ENCODE assay signal across 8 mouse cellular contexts in genomic region chr4:154837170-154837569, GRCm38 (mm10). TPM values are rescaled to one million over a fixed set of nuclear protein-coding genes. Genes with fewer than 3 reads are reported as not detected.
DNase-seq lines count a peak whose midpoint lies in the region; ATAC-seq and TF ChIP-seq lines count a peak whose summit lies in the region.

Gene Ttc34, plus strand, starts transcription at chr4:154837459.

- TF ChIP-seq CTCF in small intestine, adult 2 months (IDR thresholded peaks at IDR 0.05; ENCODE audit: extremely low read depth, insufficient read length, insufficient replicate concordance, low read depth, low read length) = peak; percentile 86

- H3K36me3 ChIP-seq in lung, embryonic 16.5 days (ENCODE audit: control insufficient read depth, insufficient read depth, low read length) = no peaks in the 10 kb centered on the region
- no peaks in the 10 kb centered on the region for H3K36me3 ChIP-seq in small intestine, adult 2 months (ENCODE audit: control insufficient read depth, insufficient read depth, low read length)

- TF ChIP-seq POLR2A in small intestine, adult 2 months (IDR thresholded peaks at IDR 0.05; ENCODE audit: low read depth, low read length) = no peak

- WGBS in lung, embryonic 16.5 days = 36% methylated on average over 2 of the region's 2 CpGs
- WGBS in small intestine, adult 2 months = 20% methylated on average over 2 of the region's 2 CpGs

- H3K27me3 ChIP-seq in lung, embryonic 16.5 days (ENCODE audit: control insufficient read depth, insufficient read depth, low read depth, low read length) = no peaks in the 10 kb centered on the region
- no peaks in the 10 kb centered on the region for H3K27me3 ChIP-seq in small intestine, adult 2 months (ENCODE audit: control insufficient read depth, insufficient read depth, low read length)

- no peaks in the 10 kb centered on the region for H3K9me3 ChIP-seq in lung, embryonic 16.5 days (ENCODE audit: control insufficient read depth, low read length)

- DNase-seq in right cerebral cortex, adult 2 months (ENCODE audit: low spot score in 2 of 2) = peak; percentile 37 to 72
- DNase-seq in right cerebral cortex, postnatal 36 days (ENCODE audit: low spot score in 2 of 2) = no peak
- DNase-seq in c-Kit-positive CD71-positive TER-119-negative erythroid progenitor cells, embryonic 14.5 days (ENCODE audit: low read depth) = peak; percentile 59
- DNase-seq in gastrocnemius, adult 8-10 months (ENCODE audit: low spot score in 2 of 2) = peak; percentile 25 to 31
- peak; percentile 71 for DNase-seq in kidney, postnatal 10 days
- no peak for DNase-seq in Muller cell, postnatal 12 days (ENCODE audit: inconsistent ontology term)

- no peak within 1 kb of the TSS for H3K4me2 ChIP-seq in lung, embryonic 16.5 days (ENCODE audit: low read depth, low read length)

- 0 out of 2 replicates have a peak, but pooled peaks have one; percentile 31 for ATAC-seq in lung, embryonic 16.5 days (ENCODE audit: low read depth)

- H3K27ac ChIP-seq in lung, embryonic 16.5 days (ENCODE audit: low read length) = no peak within 1 kb of the TSS
- no peak within 1 kb of the TSS for H3K27ac ChIP-seq in small intestine, adult 2 months (ENCODE audit: insufficient read depth, low read depth, low read length)

- no peak within 1 kb of the TSS for H3K4me3 ChIP-seq in lung, embryonic 16.5 days (ENCODE audit: low read length)
- no peak within 1 kb of the TSS for H3K4me3 ChIP-seq in small intestine, adult 2 months (ENCODE audit: low read depth, low read length)

- H3K9ac ChIP-seq in lung, embryonic 16.5 days (ENCODE audit: low read length) = no peak within 1 kb of the TSS

- 0 out of 2 replicates have a peak, but pooled peaks cover 2% of the 10 kb centered on the region for H3K4me1 ChIP-seq in lung, embryonic 16.5 days (replicated peaks; ENCODE audit: control insufficient read depth, insufficient read depth, low read length)
- no peaks in the 10 kb centered on the region for H3K4me1 ChIP-seq in small intestine, adult 2 months (ENCODE audit: control insufficient read depth, insufficient read depth, insufficient read length, low read length)

RNA-seq across cellular contexts. Expression of gene Ttc34, which starts in this region (rescaled TPM):
- total RNA-seq in gastrocnemius, adult 8-10 months (2022) = not detected
- 0.19 and 0.21 TPM in 2 replicates for polyA plus RNA-seq in lung, embryonic 16.5 days (2015; fragmentation: Nextera tagmentation; extraction: Ambion mirVana)
- polyA plus RNA-seq in small intestine, adult 2 months (2012; rRNA removed) = 0.06 TPM in 1 of 2 replicates, not detected in the other

Comparison
In these comparisons a context has a peak if more than half of its experiments do, and no peak if none do; other contexts are left out.
1. DNase-seq: peak in right cerebral cortex, adult 2 months (2 of 2), c-Kit-positive CD71-positive TER-119-negative erythroid progenitor cells, embryonic 14.5 days (single experiment) and kidney, postnatal 10 days (single experiment); none in right cerebral cortex, postnatal 36 days (0 of 2) and Muller cell, postnatal 12 days (single experiment).
2. Peak in DNase-seq in gastrocnemius, adult 8-10 months; RNA of the gene not detected or under 1 TPM.
3. Peak in ATAC-seq in lung, embryonic 16.5 days; RNA of the gene not detected or under 1 TPM.